9 mouse cellular contexts compared by ENCODE assay signal in genomic region chr1:136946806-136947393, GRCm38 (mm10). TPM values are rescaled to one million over a fixed set of nuclear protein-coding genes. Genes with fewer than 3 reads are reported as not detected.
DNase-seq lines count a peak whose midpoint lies in the region; ATAC-seq and TF ChIP-seq lines count a peak whose summit lies in the region.
"Had no signal": no experiment of that assay in that cellular context is flagged by ENCODE, and none has a peak within 500 bp of the region (broad histone marks: within the 10 kb centered on the region; RNA-seq: fewer than 3 reads in every experiment).

No protein-coding gene starts in this region.

- no peak for TF ChIP-seq EP300 in liver, postnatal 0 days (IDR thresholded peaks at IDR 0.05; ENCODE audit: low read depth)

- peaks cover 7 to 10% of the 10 kb centered on the region in 2 experiments for H3K4me1 ChIP-seq in ES-E14 (ENCODE audit: control insufficient read depth in 2 of 2, insufficient read depth in 2 of 2, low read length in 2 of 2, poor library complexity in 1 of 2)
- peaks cover 35% of the 10 kb centered on the region for H3K4me1 ChIP-seq in heart, embryonic 13.5 days
- H3K4me1 ChIP-seq in liver, postnatal 0 days (ENCODE audit: insufficient read depth): peaks cover 3% of the 10 kb centered on the region; the same call in 1 of the 2 replicates

- peak overlapping the region; percentile 85 for H3K4me2 ChIP-seq in heart, embryonic 13.5 days
- peak overlapping the region; percentile 65 for H3K4me2 ChIP-seq in liver, postnatal 0 days (ENCODE audit: low read depth, low read length)

- ATAC-seq in heart, embryonic 13.5 days (ENCODE audit: extremely low read depth, insufficient number of reproducible peaks, low FRiP score, low TSS enrichment): no peak
- no peak for ATAC-seq in liver, postnatal 0 days
- ATAC-seq in granulocyte monocyte progenitor cell, adult 5-6 weeks (replicated peaks; ENCODE audit: poor library complexity, severe bottlenecking): no peak
- ATAC-seq: CD4-positive, CD25-positive, alpha-beta regulatory T cell, adult 4 months had no signal

- TF ChIP-seq CTCF in liver, postnatal 0 days (IDR thresholded peaks at IDR 0.05; ENCODE audit: low read depth): no peak

- peak overlapping the region; percentile 51 to 71; a peak in 3 of 4 replicates for H3K4me3 ChIP-seq in ES-E14 (ENCODE audit: insufficient read depth in 1 of 2, low read depth in 1 of 2, low read length in 2 of 2, poor library complexity in 1 of 2, severe bottlenecking in 1 of 2)
- peak overlapping the region; percentile 54 for H3K4me3 ChIP-seq in heart, embryonic 13.5 days
- H3K4me3 ChIP-seq in liver, postnatal 0 days (ENCODE audit: low read depth, low read length): peak overlapping the region; percentile 63

- peak; percentile 86 for DNase-seq in heart, adult 11 months
- DNase-seq in heart, postnatal 4 days: no peak
- DNase-seq in ES-E14 (ENCODE audit: low read depth, low spot score): no peak
- no peak for DNase-seq in liver, postnatal 0 days
- DNase-seq in left cerebral cortex, postnatal 14 days (ENCODE audit: low spot score in 2 of 2): no peak
- DNase-seq in frontal cortex, postnatal 10 days (ENCODE audit: low spot score in 2 of 2): no peak

- no peaks in the 10 kb centered on the region for H3K9me3 ChIP-seq in ES-E14 (ENCODE audit: control insufficient read depth, insufficient read depth, low read depth, low read length)
- no peaks in the 10 kb centered on the region for H3K9me3 ChIP-seq in heart, embryonic 13.5 days
- no peaks in the 10 kb centered on the region for H3K9me3 ChIP-seq in liver, postnatal 0 days (ENCODE audit: low read length)

- no peak overlapping the region for H3K27ac ChIP-seq in ES-E14 (ENCODE audit: insufficient read depth, low read depth, low read length, poor library complexity, severe bottlenecking)
- no peak overlapping the region for H3K27ac ChIP-seq in heart, embryonic 13.5 days (replicated peaks)
- H3K27ac ChIP-seq in liver, postnatal 0 days (ENCODE audit: low read depth): peak overlapping the region; percentile 91

- 2% methylated on average over 18 of the region's 18 CpGs for WGBS in heart, embryonic 13.5 days
- 2% methylated on average over 18 of the region's 18 CpGs for WGBS in liver, postnatal 0 days (ENCODE audit: insufficient replicate concordance)

- peak overlapping the region; percentile 44; the same call in 1 of the 2 replicates for H3K9ac ChIP-seq in ES-E14 (ENCODE audit: insufficient read depth, low read depth, low read length, poor library complexity, severe bottlenecking)
- no peak overlapping the region; the same call in 1 of the 2 replicates for H3K9ac ChIP-seq in heart, embryonic 13.5 days
- peak overlapping the region; percentile 74 for H3K9ac ChIP-seq in liver, postnatal 0 days (replicated peaks)

- peaks cover 25% of the 10 kb centered on the region for H3K36me3 ChIP-seq in ES-E14 (ENCODE audit: control insufficient read depth, insufficient read depth, low read length, poor library complexity, severe bottlenecking)
- H3K36me3 ChIP-seq in heart, embryonic 13.5 days: no peaks in the 10 kb centered on the region
- H3K36me3 ChIP-seq in liver, postnatal 0 days (replicated peaks; ENCODE audit: insufficient read depth, low read length): 0 out of 2 replicates have a peak, but pooled peaks cover 3% of the 10 kb centered on the region

- peaks cover 90% of the 10 kb centered on the region for H3K27me3 ChIP-seq in heart, embryonic 13.5 days (replicated peaks)
- peaks cover 60% of the 10 kb centered on the region for H3K27me3 ChIP-seq in liver, postnatal 0 days (ENCODE audit: insufficient read depth, low read length)

- in situ Hi-C loops in ES-E14 (cut with MboI; ENCODE audit: low sequenced_read_pairs in 2 of 2, unreplicated experiment in 2 of 2): no loop called here

- intact Hi-C loops in left cerebral cortex, postnatal 14 days (cut with DNase I): loop anchor here (5.0 kb wide), 1 partner anchor 275 kb away; no protein-coding TSS in a partner anchor

TF ChIP-seq in ES-E14, 5 proteins besides CTCF, POLR2A, EP300 and RAD21:
- no peak for TF ChIP-seq ZNF384 (IDR thresholded peaks at IDR 0.05; ENCODE audit: low read depth, low read length)
- no peak for TF ChIP-seq CHD2 (IDR thresholded peaks at IDR 0.05; ENCODE audit: low read depth, low read length)
- no peak for TF ChIP-seq MAFK (IDR thresholded peaks at IDR 0.05; ENCODE audit: insufficient read depth, low read depth, low read length)
- TF ChIP-seq HCFC1 (IDR thresholded peaks at IDR 0.05; ENCODE audit: borderline replicate concordance, insufficient read depth, low read length): no peak
- no peak for TF ChIP-seq ZC3H11A (IDR thresholded peaks at IDR 0.05; ENCODE audit: borderline replicate concordance, low read depth, low read length)

RNA-seq across cellular contexts. Expression of gene Nr5a2, which starts 13.3 kb away (rescaled TPM):
- total RNA-seq in heart, postnatal 4 days (2021): 1 to 10 TPM; 2.4 to 3.0 TPM
- total RNA-seq in ES-E14 (2012; rRNA removed): 24.6 and 35.4 TPM in 2 replicates
- 0.39 and 0.40 TPM in 2 replicates for polyA plus RNA-seq in heart, embryonic 13.5 days (2015; fragmentation: Nextera tagmentation; extraction: Ambion mirVana)
- polyA plus RNA-seq in liver, postnatal 0 days (2015; fragmentation: Nextera tagmentation; extraction: Ambion mirVana): 3.1 and 3.2 TPM in 2 replicates
- under 1 TPM; 0.11 to 0.90 TPM for total RNA-seq in left cerebral cortex, postnatal 14 days (2021)
- not detected in 2 replicates for total RNA-seq in granulocyte monocyte progenitor cell, adult 5-6 weeks (2014; fragmentation: Nextera tagmentation)
- not detected in 2 replicates for total RNA-seq in granulocyte monocyte progenitor cell, adult 5-6 weeks (2017)
